ENCODE assay signal across 15 mouse cellular contexts in genomic region chr6:136295821-136296220, GRCm38 (mm10). TPM values are rescaled to one million over a fixed set of nuclear protein-coding genes. Genes with fewer than 3 reads are reported as not detected.
DNase-seq lines count a peak whose midpoint lies in the region; ATAC-seq lines count a peak whose summit lies in the region.
"Had no signal": no experiment of that assay in that cellular context is flagged by ENCODE, and none has a peak within 500 bp of the region (broad histone marks: within the 10 kb centered on the region; RNA-seq: fewer than 3 reads in every experiment).

No protein-coding gene starts in this region.

- peak; percentile 9 to 21 for DNase-seq in cerebellum, postnatal 25 days
- no peak for DNase-seq in cerebellum, adult 11-12 months
- DNase-seq in kidney, adult 18-20 months: peak; percentile 14
- peak; percentile 35 to 44 for DNase-seq in right cerebral cortex, postnatal 10 days (ENCODE audit: low spot score in 2 of 2)
- no peak for DNase-seq in right cerebral cortex, postnatal 36 days (ENCODE audit: low spot score in 2 of 2)
- peak; percentile 47 to 54 for DNase-seq in kidney, postnatal 4 days
- DNase-seq in testis, postnatal 14 days (ENCODE audit: low spot score): no peak
- DNase-seq: B cell, adult 2 months; embryo, embryonic 11 days; liver, embryonic 13.5 days; thymus, postnatal 36 days had no signal

- no peaks in the 10 kb centered on the region for H3K27me3 ChIP-seq in kidney, embryonic 16.5 days (ENCODE audit: insufficient read depth, low read length)
- H3K27me3 ChIP-seq: liver, embryonic 13.5 days had no signal

- no peak for ATAC-seq in kidney, embryonic 16.5 days (ENCODE audit: low FRiP score, low TSS enrichment)

- no peak overlapping the region for H3K4me3 ChIP-seq in kidney, embryonic 16.5 days (ENCODE audit: low read length)
- H3K4me3 ChIP-seq: liver, embryonic 13.5 days had no signal

- H3K4me2 ChIP-seq in kidney, embryonic 16.5 days (replicated peaks; ENCODE audit: low read depth, low read length): no peak overlapping the region
- H3K4me2 ChIP-seq: liver, embryonic 13.5 days had no signal

- H3K4me1 ChIP-seq in kidney, embryonic 16.5 days (ENCODE audit: insufficient read depth, low read length): peaks cover 12% of the 10 kb centered on the region
- H3K4me1 ChIP-seq: liver, embryonic 13.5 days had no signal

- peaks cover 9% of the 10 kb centered on the region for H3K9me3 ChIP-seq in kidney, embryonic 16.5 days (ENCODE audit: low read length)

- no peak overlapping the region for H3K27ac ChIP-seq in kidney, embryonic 16.5 days (ENCODE audit: low read length)
- H3K27ac ChIP-seq: liver, embryonic 13.5 days had no signal

- H3K36me3 ChIP-seq in kidney, embryonic 16.5 days (ENCODE audit: insufficient read depth, low read length): no peaks in the 10 kb centered on the region
- H3K36me3 ChIP-seq: liver, embryonic 13.5 days had no signal

- WGBS in kidney, embryonic 16.5 days: 67% methylated on average over 4 of the region's 4 CpGs

- no peak overlapping the region for H3K9ac ChIP-seq in kidney, embryonic 16.5 days (replicated peaks; ENCODE audit: low read length)
- H3K9ac ChIP-seq: liver, embryonic 13.5 days had no signal

RNA-seq across cellular contexts. Expression of gene Gm8994, which starts 31.5 kb away (rescaled TPM):
- polyA plus RNA-seq in kidney, embryonic 16.5 days (2015; fragmentation: Nextera tagmentation; extraction: Ambion mirVana): not detected in 2 replicates
- polyA plus RNA-seq: gonadal fat pad, adult 2 months; heart, embryonic 16.5 days; liver, embryonic 13.5 days; stomach, embryonic 14.5 days had no signal

Comparison
In these comparisons a context has a peak if more than half of its experiments do, and no peak if none do; other contexts are left out.
1. DNase-seq: peak in cerebellum, postnatal 25 days (2 of 2), kidney, adult 18-20 months (single experiment), right cerebral cortex, postnatal 10 days (2 of 2) and kidney, postnatal 4 days (2 of 2); none in cerebellum, adult 11-12 months (single experiment), right cerebral cortex, postnatal 36 days (0 of 2) and testis, postnatal 14 days (single experiment).